Mouse (Mus musculus): Measurements from ENCODE around the gene Polrmt.
"Not testable (repeated sequence)": the region's sequence is repeated elsewhere in the genome, so short reads cannot be mapped to it uniquely, and the experiment has no call there.

Polrmt gene

DNA sequence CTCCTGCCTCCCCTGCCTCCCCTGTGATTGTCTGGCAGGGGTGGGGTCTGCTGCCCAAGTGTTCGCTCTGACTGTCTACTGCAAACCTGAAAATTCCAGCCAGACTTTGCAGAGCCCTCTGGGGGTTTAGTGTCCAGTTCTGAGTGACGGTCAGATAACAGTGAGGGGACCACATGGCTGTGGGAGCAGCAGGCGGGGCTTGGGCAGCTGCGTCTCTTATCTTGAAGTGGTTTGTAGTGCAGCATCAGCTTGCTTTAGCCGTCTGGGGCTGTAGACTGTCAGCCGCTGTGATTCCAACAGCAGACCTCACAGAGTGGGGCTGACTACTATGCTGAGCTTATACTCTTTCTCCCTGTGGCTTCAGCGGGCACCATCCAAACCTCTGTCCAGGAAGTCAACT, 37.1 kb downstream of the Polrmt start:
- DNase-seq (ENCODE audit: low read depth, low spot score): no peak

DNA sequence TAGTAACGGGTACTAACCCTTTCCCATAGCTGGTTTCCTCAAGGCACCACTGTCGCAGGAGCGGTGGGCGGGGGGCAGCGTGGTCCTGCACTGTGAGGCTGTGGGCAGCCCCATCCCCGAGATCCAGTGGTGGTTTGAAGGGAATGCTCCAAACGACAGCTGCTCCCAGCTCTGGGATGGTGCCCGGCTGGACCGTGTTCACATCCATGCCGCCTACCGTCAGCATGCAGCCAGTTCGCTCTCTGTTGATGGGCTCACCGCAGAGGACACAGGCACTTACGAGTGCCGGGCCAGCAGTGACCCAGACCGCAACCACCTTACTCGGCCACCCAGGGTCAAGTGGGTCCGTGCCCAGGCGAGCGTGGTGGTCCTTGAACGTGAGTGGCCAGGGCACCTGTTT, 37.7 kb downstream of the Polrmt start:
- no peak for DNase-seq (ENCODE audit: low read depth, low spot score)

DNA sequence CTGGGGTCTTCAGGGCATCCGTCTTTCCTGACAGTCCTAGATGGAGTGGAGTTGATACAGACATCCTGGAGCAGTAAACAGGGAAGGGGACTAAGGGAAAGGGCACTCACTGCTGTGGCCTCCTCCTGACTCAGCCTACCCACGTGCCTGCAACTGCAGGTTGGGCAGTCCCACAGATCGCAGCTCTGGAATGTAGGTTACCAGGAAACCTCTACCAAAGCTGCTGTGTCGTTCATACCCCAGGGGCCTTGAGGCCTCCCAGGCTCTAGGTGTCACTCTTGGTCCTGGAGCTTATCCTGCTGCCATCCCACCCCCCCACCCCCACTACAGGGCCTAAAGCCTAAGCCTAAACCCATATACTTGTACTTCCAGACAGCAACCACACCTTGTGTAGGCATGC, 38.6 kb downstream of the Polrmt start:
- DNase-seq (ENCODE audit: low read depth, low spot score): no peak

DNA sequence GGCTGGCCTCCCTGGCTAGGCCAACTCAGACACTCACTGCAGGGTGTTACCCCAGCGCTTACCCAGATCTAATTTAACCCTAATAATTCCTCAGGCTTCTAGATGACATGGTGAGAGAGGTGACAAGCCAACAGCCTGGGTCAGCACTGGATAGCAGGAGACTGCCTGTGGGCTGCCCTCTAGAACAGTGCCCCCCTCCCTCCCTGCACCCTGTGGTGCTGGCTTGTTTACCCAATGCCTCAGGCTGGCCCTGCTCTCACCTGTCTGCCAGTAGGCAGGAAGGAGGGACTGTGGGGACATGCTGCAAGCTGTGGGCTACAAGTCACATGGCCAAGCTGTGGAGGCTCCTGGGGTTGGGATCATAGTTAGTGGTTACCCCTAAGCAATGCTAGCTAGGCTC, 39.2 kb downstream of the Polrmt start:
- no peak for DNase-seq (ENCODE audit: low read depth, low spot score)

DNA sequence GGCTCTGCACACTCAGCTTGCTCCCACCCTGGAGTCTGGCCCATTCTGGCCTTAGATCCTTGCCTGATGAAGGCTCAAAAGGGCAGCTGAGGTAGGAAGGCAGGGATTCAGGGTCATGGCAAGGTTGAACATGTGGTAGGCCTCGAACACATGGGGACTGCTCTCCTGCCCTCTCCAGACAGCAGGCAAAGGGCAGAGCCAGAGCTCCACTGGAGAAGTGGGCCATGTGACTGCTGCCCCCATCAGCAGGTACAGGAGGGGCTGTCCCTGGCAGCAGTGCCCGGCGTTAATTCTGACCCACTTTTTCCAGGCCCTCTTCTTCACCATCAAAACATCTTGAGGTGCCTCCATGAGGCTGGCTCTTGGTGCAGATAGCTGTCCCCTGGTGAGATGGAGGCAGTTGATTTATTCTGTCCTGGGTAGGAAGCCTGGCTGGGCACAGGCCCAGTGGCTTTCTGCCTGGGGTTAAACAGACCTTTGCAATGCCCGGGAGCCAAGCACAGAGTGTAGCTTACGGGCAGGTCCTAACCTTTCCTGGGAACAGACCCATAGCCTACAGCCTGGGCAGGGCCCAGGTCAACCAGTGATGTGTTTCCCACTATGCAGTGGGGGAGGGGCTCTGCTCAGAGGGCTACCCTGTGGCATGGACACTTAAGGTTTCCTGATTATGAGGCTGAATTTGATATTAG, 39.8 kb downstream of the Polrmt start:
- no peak for DNase-seq (ENCODE audit: low read depth, low spot score)

DNA sequence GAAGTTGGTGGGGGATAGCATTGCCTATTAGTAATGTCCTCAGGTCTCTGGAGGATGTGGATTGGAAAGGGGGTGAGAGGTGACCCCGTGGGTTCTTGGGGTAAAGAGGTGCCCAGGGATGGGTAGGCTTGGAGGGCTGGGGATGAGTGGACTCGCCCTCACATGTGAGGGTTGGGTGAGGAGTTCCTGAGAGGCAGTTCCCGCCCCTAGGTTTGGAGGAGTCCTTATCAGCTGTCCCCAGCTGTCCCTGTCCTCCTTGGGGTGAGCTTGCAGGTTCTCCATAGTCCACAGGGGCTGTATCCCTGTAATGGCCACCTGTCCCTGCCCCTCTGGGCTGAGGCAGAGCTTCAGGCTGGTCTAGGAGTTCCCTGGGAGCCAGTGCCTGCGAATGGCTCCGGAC, 40.4 kb downstream of the Polrmt start:
- no peak for DNase-seq (ENCODE audit: low read depth, low spot score)

DNA sequence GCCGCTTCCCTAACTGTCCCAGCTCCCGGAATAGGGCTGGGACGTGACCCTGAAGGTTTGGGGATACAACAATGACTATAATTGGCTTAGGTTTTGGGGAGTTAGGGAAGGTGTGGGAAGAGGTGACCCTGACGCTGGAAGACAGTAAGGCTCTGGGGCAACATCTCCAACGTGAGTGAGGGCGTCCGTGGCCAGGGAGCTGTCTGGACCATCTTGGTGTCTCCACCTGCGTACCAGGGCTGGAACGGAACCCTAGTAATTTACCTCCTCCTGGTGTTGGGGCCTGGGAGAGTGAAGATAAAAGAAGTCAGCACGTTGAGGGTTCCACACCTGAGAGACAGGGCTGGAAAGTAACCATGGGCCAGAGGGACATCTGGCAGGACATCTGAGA, 41.4 kb downstream of the Polrmt start:
- DNase-seq (ENCODE audit: low read depth, low spot score): no peak

DNA sequence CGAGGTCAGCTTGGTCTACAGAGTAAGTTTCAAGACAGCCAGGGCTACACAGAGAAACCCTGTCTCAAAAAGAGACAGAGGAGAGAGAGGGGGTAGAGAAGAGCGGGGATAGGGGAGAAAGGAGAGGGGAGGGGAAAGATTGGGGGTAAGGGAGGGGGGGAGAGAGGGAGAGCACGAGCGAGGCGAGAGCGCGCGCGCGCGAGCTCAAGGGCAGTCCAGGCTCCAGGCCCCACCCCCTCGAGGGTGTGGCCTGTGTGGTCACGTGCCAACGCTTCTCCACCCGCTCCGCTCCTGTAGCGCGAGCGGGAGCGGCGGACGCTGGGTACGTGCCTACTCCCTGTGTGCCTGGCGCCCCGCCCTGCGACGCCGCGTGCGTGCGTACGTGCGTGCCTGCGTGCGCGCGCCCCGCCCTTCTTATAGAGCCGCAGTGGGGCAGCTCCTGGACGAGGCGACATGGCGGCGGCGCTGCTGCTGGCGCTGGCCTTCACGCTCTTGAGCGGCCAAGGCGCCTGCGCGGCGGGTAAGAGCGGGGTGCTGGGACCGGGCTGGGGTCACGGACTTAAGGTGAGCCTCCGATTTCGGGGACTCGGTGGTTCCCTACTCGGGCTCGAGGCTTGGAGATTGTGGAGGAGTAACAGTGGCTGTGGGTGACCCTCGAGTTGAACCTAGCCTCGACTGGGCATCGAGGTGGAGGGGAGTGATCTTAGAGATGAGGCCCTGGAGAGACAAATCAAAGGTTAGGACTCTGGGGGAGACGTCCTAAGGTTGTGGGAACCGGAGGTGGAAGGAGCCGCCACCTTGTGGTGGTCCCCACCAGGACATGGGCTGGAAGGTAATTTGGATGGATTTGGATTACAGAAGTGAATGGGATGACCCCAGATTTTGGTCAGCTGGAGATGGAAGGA, 42.1 kb downstream of the Polrmt start, which contains the start of gene Bsg:
TSS of gene Bsg (plus strand) at position 427 of the 905 bp plus-strand sequence.
- peak; percentile 99 for DNase-seq (ENCODE audit: low read depth, low spot score)

DNA sequence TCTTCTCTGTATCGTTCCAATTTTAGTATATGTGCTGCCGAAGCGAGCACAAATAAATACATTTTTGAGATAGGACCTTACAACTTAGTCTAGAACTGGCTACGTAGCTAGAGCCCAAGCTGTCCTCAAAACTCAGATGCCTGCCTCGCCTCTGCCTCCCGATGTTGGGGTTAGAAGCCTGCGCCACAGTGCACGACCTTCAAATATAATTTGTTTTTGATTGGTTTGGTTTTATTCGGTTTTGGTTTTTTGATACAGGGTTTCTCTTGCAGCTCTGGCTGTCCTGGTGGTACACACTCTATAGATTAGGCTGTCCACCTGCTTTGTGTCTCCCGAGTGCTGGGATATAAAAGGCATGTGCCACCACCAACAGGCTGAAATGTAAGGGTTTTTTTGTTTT, 42.8 kb downstream of the Polrmt start:
- no peak for DNase-seq (ENCODE audit: low read depth, low spot score)

DNA sequence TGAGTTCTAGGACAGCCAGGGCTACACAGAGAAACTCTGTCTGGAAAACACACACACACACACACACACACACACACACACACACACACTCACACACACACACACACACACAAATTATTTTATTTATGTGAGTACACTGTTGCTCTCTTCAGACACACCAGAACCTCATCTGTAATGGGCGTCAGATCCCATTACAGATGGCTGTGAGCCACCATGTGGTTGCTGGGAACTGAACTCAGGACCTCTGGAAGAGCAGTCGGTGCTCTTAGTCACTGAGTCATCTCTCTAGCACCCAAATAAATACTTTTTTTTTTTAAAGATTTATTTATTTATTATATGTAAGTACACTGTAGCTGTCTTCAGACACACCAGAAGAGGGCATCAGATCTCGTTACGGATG, 43.4 kb downstream of the Polrmt start:
- DNase-seq (ENCODE audit: low read depth, low spot score): not testable (repeated sequence)

DNA sequence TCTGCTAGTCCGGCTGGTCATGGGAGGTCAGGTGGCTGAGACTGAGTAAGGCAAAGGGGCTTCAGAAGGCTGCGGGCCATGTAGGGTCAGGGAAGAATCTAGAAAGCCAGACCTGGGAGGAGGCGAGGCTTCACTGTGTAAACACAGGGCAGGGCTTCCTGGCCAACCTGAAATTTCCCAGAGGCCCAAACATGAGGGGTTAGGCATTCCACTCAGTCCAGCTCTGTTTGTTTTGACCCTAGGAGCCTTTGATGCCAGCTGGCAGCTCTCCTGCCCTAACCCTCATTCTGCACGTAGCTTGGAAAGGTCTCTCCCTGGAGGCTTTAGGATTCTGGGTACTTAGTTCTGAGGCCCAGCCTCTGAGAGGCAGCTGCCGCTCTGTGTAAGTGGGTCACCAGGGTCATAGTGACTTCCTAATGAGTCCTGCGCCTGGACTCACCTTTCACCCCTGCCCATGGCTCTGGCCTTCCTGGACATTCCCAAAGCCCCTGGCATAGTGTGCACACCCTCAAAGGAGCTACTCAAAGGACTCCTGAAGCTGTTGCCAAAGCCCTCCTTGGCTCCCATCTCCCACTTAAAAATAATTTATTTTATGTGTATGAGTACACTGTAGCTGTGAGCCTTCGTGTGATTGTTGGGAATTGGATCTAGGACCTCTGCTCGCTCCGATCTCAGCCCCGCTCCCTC, 44.8 kb downstream of the Polrmt start:
- DNase-seq (ENCODE audit: low read depth, low spot score): no peak

DNA sequence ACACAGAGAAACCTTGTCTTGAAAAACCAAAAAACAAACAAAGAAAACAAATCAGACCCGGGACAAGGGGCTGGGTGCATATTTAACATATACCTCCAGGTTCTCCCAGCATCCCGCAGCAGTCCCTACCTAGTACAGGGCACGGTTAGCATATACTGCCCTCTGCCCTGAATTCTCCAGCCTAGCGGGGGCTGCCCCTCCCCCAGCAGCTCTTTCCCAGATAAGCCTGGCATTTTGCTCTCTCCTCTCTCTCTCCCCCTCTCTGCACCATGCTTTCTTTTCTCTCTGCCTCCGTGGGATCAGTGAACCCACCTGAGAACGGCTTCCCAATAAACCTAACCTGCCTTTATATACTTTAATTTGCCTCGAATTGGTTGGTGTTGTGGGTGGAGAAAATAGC, 45.7 kb downstream of the Polrmt start:
- DNase-seq (ENCODE audit: low read depth, low spot score): no peak

DNA sequence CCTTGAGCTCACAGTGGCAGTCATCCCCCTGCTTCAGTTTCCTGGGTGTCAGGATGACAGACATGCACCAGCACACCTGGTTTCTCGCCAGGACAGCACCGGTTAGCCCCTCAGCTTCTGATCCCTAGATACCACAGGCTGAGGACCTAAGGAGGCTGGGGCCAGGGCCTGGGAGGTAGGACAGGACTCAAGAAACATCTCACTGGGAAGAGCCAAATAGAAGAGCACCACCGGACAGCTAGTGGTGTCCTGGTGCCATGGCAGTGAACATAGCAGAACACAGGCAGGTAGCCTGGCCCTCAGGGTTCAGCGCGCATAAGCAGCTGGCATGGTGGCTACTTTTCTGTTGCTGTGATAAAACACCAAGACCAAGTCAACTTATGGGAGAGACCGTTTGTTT, 47.9 kb downstream of the Polrmt start:
- DNase-seq (ENCODE audit: low read depth, low spot score): no peak

DNA sequence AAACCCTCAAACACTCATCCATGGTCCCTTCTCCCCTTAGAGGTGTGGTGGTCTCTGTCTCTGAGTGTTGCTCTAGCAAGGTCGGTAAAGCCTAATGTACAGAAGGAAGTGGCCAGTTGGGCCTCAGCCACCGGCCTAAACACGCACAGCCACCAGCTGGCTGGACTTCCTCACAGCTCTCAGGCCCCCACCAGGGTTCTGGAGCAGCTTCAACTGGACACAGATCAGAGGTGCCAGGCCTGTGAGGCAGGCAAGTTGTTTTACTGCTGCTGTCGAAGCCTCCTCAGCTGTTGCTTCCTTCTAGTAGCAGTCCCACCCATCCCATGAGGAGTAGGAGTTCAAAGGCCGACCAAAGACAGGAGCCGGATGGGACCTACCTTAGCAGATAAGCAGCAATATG, 48.5 kb downstream of the Polrmt start:
- DNase-seq (ENCODE audit: low read depth, low spot score): no peak

DNA sequence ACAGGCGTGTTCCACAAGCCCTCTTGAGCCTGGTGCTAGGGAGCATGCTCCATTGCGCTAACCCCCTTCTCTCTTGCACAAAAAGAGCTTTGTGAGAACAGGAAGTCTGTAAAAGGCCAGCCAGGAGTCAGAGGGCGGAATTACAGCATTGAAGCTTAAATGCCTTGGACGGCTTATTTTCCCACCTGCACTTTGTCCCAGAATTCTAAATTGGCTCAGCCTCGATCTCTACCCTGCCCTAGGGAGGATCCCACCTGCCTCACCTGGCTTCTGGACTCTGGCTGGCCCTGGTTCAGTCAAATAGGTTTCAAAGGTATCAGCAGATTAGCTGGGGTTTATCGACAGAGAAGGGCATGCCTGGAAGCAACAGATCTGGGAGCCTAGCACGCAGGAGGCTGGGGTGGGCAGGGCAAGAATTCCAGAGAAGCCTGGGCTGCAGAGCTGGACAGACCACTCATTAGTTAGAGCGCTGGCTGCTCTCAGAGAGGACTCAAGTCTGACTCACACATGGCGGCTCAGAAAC, 50.2 kb downstream of the Polrmt start:
- DNase-seq (ENCODE audit: low read depth, low spot score): no peak

DNA sequence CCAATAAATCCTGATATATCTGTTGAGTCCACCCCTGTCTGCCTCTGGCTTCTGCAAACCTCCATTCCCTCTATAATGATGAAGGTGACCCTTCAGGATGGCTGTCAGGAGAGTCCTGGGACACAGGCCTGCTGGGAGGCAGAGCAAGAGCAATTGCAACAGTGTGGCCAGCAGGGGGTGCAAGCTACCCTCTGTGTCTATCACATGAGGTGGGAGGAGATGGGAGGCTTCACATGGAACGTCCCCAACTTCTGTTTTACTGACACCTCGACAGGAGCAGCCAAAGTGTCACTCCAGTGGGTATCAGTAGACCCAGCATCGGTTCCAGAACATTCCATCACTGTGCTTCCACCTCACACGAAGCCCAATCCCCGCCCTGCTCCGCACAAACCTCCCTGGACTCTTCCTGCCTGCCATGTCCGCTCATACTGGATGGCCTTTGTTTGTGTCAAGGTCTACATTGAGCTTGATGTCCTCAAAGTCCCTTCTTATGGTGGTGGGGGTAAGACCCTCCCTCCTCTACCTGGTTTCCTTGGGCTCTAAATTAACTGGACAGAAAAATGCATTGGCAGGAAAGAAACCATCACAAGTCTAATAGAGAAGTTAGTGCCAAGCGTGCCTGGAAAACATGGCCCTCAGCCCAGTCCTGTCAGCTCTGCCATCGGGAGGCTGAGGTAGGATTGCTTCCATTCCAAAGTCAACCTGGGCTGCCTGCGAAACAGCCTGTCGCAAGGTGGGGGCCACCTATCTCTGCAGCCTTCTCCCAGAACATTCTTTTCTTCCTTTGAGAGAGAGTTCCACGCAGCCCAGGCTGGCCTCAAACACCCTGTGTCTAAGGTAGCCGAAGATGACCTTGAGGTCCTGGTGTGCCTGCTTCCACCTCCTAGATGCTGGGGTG, 50.9 kb downstream of the Polrmt start:
- DNase-seq (ENCODE audit: low read depth, low spot score): peak; percentile 59

DNA sequence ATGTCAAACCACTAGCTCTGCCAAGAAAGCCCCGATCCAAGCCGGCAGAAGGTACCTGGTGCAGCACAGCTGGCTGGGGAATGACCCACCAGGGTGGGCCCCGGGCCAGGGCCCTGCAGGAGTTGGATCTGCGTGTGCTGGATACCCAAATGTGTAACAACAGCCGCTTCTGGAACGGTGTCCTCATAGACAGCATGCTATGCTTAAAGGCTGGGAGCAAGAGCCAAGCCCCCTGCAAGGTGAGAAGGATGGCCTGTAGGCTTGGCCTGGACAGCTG, 52.1 kb downstream of the Polrmt start:
- DNase-seq (ENCODE audit: low read depth, low spot score): no peak

DNA sequence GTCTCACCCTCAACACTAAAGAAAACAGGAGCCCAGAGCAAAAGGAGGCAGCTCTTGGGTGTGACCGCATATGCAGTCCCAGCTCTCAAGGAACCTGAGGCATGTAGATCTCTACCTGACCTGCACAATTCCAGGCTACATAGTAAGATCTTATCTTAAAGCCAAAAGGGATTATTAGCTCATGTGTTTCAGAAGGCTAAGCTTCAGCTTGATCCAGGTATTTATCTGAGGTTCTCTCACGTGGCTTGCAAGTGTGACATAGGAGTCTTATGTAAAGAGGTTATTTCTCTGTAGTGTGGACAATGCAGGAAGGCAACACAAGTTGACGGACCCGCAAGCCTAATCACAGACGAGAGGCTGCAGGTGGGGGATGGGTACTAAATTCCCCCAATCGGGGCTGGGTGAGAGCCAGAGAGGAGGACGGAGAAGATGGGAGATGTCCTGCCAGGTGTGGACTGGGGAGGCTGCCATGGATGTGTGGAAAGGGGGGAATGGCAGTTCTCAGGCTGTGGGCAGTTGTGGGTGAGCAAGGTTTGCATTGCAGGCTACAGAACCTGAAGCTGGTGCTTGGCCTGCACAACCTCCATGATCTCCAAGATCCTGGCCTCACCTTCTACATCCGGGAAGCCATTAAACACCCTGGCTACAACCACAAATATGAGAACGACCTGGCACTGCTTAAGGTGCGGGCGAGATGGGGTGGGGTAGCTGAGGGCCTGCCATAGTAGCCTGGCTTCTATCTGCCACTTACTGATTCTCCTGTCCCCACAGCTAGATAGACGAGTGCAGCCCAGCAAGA, 52.6 kb downstream of the Polrmt start:
- DNase-seq (ENCODE audit: low read depth, low spot score): peak; percentile 53

DNA sequence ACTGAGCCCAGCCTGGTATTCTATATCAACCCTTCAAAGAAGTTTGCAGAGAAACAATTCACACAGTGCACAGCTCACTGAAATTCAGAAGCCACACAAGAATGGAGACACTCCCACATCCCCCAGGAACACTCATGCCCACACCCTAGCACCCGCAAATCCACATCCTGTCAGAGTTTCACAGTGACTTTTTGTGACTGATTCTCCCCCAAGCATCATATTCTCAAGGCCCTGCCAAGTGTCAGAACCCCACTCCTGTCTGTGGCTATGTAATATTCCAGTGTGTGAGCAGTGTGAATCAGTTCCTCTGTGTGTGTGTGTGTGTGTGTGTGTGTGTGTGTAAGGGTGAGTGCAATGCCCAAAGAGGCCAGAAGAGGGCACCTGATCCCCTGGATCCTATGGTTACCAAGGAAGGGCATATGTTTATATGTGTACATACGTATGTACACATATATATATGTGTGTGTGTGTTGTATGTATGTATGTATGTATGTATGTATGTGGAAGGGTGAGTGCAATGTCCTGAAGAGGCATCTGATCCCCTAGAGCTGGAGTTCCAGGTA, 54.3 kb downstream of the Polrmt start:
- DNase-seq (ENCODE audit: low read depth, low spot score): no peak

DNA sequence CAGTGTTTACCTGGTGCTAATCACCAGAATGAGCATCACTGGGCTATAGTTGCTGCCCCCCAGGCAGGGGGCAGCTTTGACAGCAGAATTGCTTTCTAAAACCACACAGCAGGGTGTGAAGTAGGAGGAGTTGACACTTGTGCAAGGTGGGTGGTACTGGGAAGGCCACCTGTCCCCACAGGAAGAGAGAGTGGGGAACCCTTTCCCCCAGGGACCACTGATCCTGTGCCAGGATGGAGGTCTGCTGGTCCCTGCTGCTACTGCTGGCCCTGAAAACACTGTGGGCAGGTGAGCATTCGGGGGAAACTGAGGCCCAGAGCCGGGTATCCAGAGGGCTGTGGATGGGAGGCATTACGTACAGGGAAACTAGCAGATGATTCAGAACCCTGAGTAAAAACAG, 57.2 kb downstream of the Polrmt start:
- no peak for DNase-seq (ENCODE audit: low read depth, low spot score)
